Mouse (Mus musculus): ENCODE results near the gene Hnrnpa2b1.

GRCm38 (mm10) chr6:51424537-51424936 is 45.2 kb downstream of the Hnrnpa2b1 start:
- TF ChIP-seq MAFK (IDR thresholded peaks at IDR 0.05; ENCODE audit: insufficient read depth, low read depth, low read length) = no peak
- TF ChIP-seq HCFC1 (IDR thresholded peaks at IDR 0.05; ENCODE audit: borderline replicate concordance, insufficient read depth, low read length) = no peak
- no peak for TF ChIP-seq CHD2 (IDR thresholded peaks at IDR 0.05; ENCODE audit: low read depth, low read length)
- TF ChIP-seq ZNF384 (IDR thresholded peaks at IDR 0.05; ENCODE audit: low read depth, low read length) = no peak

All from ES-E14 (cell line).